Mouse (Mus musculus): ENCODE data around the gene Klhl3. TPM values are rescaled to one million over a fixed set of nuclear protein-coding genes. Genes with fewer than 3 reads are reported as not detected.

The Klhl3 gene
- polyA plus RNA-seq, 1 experiment from 2014 or later, result 13.2 TPM

GRCm38 (mm10) chr13:58127766-58128361, 14.5 kb upstream of the Klhl3 start:
- ATAC-seq, result peak; percentile 48
- H3K4me1 ChIP-seq (ENCODE audit: control insufficient read depth, insufficient read depth, low read depth, low read length), result peaks cover 20% of the 10 kb centered on the region
- WGBS, result under 1% methylated on average over 73 of the region's 81 CpGs
- no peaks in the 10 kb centered on the region for H3K9me3 ChIP-seq (ENCODE audit: control insufficient read depth, low read length)
- peak overlapping the region; percentile 84 for H3K4me2 ChIP-seq (ENCODE audit: low read length)
- peak overlapping the region; percentile 100 for H3K9ac ChIP-seq (ENCODE audit: low read depth, low read length)
- peak overlapping the region; percentile 92 for H3K4me3 ChIP-seq (ENCODE audit: low read length)
- H3K27ac ChIP-seq (ENCODE audit: low read depth, low read length), result peak overlapping the region; percentile 100
- peaks cover 2% of the 10 kb centered on the region; the same call in 1 of the 2 replicates for H3K36me3 ChIP-seq (ENCODE audit: control insufficient read depth, insufficient read depth, low read length)
- H3K27me3 ChIP-seq (replicated peaks; ENCODE audit: control insufficient read depth, insufficient read depth, low read length), result no peaks in the 10 kb centered on the region

GRCm38 (mm10) chr13:58126862-58127765, 13.7 kb upstream of the Klhl3 start:
- peak overlapping the region; percentile 100 for H3K27ac ChIP-seq (ENCODE audit: low read depth, low read length)
- no peaks in the 10 kb centered on the region for H3K9me3 ChIP-seq (ENCODE audit: control insufficient read depth, low read length)
- peaks cover 20% of the 10 kb centered on the region for H3K4me1 ChIP-seq (ENCODE audit: control insufficient read depth, insufficient read depth, low read depth, low read length)
- no peak for ATAC-seq
- H3K4me2 ChIP-seq (ENCODE audit: low read length), result peak overlapping the region; percentile 84
- under 1% methylated on average over 43 of the region's 92 CpGs for WGBS
- H3K36me3 ChIP-seq (ENCODE audit: control insufficient read depth, insufficient read depth, low read length), result peaks cover 2% of the 10 kb centered on the region; the same call in 1 of the 2 replicates
- H3K4me3 ChIP-seq (ENCODE audit: low read length), result peak overlapping the region; percentile 92
- H3K27me3 ChIP-seq (replicated peaks; ENCODE audit: control insufficient read depth, insufficient read depth, low read length), result no peaks in the 10 kb centered on the region
- peak overlapping the region; percentile 100 for H3K9ac ChIP-seq (ENCODE audit: low read depth, low read length)

- ATAC-seq, result no peak
- H3K27me3 ChIP-seq (replicated peaks; ENCODE audit: control insufficient read depth, insufficient read depth, low read length), result no peaks in the 10 kb centered on the region
- peak overlapping the region; percentile 29; the same call in 1 of the 2 replicates for H3K9ac ChIP-seq (ENCODE audit: low read depth, low read length)
- H3K36me3 ChIP-seq (ENCODE audit: control insufficient read depth, insufficient read depth, low read length), result peaks cover 2% of the 10 kb centered on the region; the same call in 1 of the 2 replicates
- 31% methylated on average over 7 of the region's 7 CpGs for WGBS
- H3K4me1 ChIP-seq (ENCODE audit: control insufficient read depth, insufficient read depth, low read depth, low read length), result peaks cover 20% of the 10 kb centered on the region
- H3K4me3 ChIP-seq (ENCODE audit: low read length), result peak overlapping the region; percentile 30
- H3K27ac ChIP-seq (ENCODE audit: low read depth, low read length), result no peak overlapping the region
- H3K4me2 ChIP-seq (ENCODE audit: low read length), result peak overlapping the region; percentile 84
- H3K9me3 ChIP-seq (ENCODE audit: control insufficient read depth, low read length), result no peaks in the 10 kb centered on the region
Measured at GRCm38 (mm10) chr13:58126126-58126525, 12.7 kb upstream of the Klhl3 start.

DNA sequence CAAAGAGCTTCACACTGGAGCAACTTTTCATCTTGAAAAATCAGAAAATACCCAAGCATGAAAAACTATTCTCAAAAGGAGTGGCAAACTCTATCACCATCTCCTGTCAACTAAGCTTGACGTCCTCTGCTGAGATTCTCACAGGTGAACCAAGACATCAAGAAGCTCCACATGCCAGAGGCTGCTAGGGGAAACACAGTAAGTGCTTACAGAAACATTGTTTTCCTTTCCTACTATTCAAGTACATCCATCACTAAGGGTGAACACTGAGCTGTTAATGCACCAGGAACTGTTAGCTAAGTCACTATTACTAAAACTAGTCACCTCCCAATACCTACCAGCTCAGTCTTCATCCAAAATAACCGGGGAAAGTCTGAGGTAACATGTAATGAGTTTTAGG, 11.6 kb upstream of the Klhl3 start:
- Histone ChIP-seq H3K27ac (ENCODE audit: low read depth, low read length) (no peak overlapping the region), H3K4me3 (ENCODE audit: low read length) (no peak overlapping the region), H3K9ac (ENCODE audit: low read depth, low read length) (no peak overlapping the region), H3K4me2 (ENCODE audit: low read length) (no peak overlapping the region), H3K9me3 (ENCODE audit: control insufficient read depth, low read length) (no peaks in the 10 kb centered on the region), H3K27me3 (replicated peaks; ENCODE audit: control insufficient read depth, insufficient read depth, low read length) (no peaks in the 10 kb centered on the region), H3K36me3 (ENCODE audit: control insufficient read depth, insufficient read depth, low read length) (peaks cover 2% of the 10 kb centered on the region; the same call in 1 of the 2 replicates), H3K4me1 (ENCODE audit: control insufficient read depth, insufficient read depth, low read depth, low read length) (peaks cover 18% of the 10 kb centered on the region)
- 56% methylated on average over 2 of the region's 2 CpGs for WGBS
- ATAC-seq, result no peak

DNA sequence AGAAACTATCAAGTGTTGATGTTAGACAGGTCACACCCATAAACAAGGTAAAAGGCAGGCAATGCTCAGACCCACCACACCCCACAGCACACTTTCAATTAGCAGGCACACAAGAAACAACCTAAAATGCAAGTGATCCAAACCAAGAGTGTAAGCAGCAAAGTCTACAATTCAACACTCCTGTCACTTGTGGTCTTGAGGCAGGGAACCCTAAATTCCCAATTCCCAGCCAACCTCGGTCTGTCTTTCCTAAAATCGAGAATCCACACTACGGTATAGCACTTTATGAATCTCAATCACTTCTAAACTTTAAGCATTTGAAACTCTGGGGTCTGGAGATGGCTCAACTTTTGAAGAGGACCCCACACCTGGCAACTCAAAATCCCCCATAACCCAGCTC, 10.9 kb upstream of the Klhl3 start:
- no peak for ATAC-seq
- Histone ChIP-seq H3K27ac (ENCODE audit: low read depth, low read length) (no peak overlapping the region), H3K4me2 (ENCODE audit: low read length) (no peak overlapping the region), H3K9me3 (ENCODE audit: control insufficient read depth, low read length) (no peaks in the 10 kb centered on the region), H3K27me3 (replicated peaks; ENCODE audit: control insufficient read depth, insufficient read depth, low read length) (no peaks in the 10 kb centered on the region), H3K9ac (ENCODE audit: low read depth, low read length) (no peak overlapping the region), H3K4me3 (ENCODE audit: low read length) (no peak overlapping the region), H3K4me1 (ENCODE audit: control insufficient read depth, insufficient read depth, low read depth, low read length) (peaks cover 13% of the 10 kb centered on the region), H3K36me3 (ENCODE audit: control insufficient read depth, insufficient read depth, low read length) (peaks cover 2% of the 10 kb centered on the region; the same call in 1 of the 2 replicates)
- 80% methylated on average over 3 of the region's 3 CpGs for WGBS

DNA sequence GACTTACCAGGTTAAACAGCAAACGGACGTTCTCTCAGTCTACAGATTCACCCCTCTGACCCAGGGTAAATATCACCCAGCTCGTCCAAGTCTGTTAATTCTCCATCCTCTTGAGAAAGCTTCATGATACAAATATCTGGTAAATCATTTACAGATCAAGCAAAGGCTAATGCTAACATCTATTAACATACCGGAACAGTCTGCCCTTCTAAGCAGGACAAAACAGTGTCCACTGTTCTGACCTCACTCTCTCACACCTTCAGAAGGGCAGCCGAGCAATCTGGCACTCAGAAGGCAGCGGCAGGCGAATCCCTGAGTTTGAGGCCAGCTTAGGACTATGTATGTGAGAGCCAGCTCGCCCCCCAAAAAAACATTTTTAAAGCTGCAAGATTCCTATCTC, 10.0 kb upstream of the Klhl3 start:
- Histone ChIP-seq H3K36me3 (ENCODE audit: control insufficient read depth, insufficient read depth, low read length) (peaks cover 2% of the 10 kb centered on the region; the same call in 1 of the 2 replicates), H3K4me2 (ENCODE audit: low read length) (no peak overlapping the region), H3K9me3 (ENCODE audit: control insufficient read depth, low read length) (no peaks in the 10 kb centered on the region), H3K27me3 (replicated peaks; ENCODE audit: control insufficient read depth, insufficient read depth, low read length) (no peaks in the 10 kb centered on the region), H3K4me3 (ENCODE audit: low read length) (no peak overlapping the region), H3K4me1 (ENCODE audit: control insufficient read depth, insufficient read depth, low read depth, low read length) (peaks cover 13% of the 10 kb centered on the region), H3K27ac (ENCODE audit: low read depth, low read length) (no peak overlapping the region), H3K9ac (ENCODE audit: low read depth, low read length) (no peak overlapping the region)
- no peak for ATAC-seq
- 56% methylated on average over 8 of the region's 8 CpGs for WGBS

DNA sequence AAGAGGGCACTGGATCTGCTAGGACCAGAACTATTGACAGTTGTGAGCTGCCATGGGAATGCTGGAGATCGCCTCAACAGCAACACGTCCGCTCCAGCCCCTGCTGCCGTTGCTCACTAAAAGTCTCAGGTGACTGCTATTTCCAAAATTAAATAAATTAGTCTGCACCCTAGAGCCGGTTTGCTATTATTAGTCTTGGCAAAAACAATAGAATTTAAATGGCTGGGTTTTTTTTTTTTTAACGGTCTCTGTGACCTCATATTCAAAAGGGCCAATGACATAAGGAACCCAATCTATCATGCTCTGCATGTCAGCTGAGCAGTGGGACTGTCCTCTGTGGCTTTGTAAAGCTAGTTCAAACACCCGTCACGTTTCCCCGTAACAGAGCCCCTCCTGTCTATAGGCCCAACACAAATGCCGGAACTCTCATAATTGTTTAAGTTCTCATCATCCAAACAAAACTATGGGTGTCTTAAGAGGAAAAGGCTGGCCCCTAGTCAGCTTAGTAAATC, 9.4 kb upstream of the Klhl3 start:
- H3K4me2 ChIP-seq (ENCODE audit: low read length), result no peak overlapping the region
- no peak for ATAC-seq
- H3K9me3 ChIP-seq (ENCODE audit: control insufficient read depth, low read length), result no peaks in the 10 kb centered on the region
- H3K4me3 ChIP-seq (ENCODE audit: low read length), result no peak overlapping the region
- H3K9ac ChIP-seq (ENCODE audit: low read depth, low read length), result no peak overlapping the region
- H3K27ac ChIP-seq (ENCODE audit: low read depth, low read length), result no peak overlapping the region
- WGBS, result 30% methylated on average over 10 of the region's 10 CpGs
- H3K27me3 ChIP-seq (replicated peaks; ENCODE audit: control insufficient read depth, insufficient read depth, low read length), result no peaks in the 10 kb centered on the region
- H3K4me1 ChIP-seq (ENCODE audit: control insufficient read depth, insufficient read depth, low read depth, low read length), result peaks cover 13% of the 10 kb centered on the region
- peaks cover 2% of the 10 kb centered on the region; the same call in 1 of the 2 replicates for H3K36me3 ChIP-seq (ENCODE audit: control insufficient read depth, insufficient read depth, low read length)

DNA sequence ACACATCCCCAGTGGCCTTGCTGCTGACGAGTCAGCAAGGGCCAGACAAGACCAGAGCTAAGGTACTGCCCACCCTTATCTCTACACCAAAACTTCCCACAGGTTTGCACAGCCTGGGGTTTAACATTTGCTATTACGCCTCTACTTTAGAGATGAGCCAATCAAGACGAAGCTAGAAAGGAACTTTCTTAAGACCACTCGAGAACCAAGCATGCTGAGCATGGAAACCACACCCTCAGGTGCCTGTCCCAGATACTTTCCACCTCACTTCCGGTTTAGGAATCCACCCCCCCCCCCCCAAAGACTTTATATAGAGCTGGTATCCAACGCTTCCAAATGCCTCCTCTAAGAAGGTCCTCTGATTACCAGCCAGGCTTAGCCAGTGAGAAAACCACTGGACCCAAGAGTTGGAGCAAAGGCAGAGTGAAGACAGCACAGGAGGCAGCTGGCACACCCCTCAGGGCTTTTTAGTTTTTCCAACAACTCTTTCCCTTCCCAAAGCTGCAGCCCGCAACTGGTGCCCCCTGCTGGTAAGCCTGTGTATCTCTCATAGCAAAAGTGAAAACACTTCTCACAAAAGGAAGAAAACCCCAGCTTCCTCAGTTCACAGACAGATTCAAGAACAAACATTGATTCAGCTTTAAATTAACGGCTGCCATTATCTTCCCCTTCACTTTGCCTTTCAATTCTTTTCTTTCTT, 4.1 kb upstream of the Klhl3 start:
- Histone ChIP-seq H3K4me1 (ENCODE audit: control insufficient read depth, insufficient read depth, low read depth, low read length) (peaks cover 3% of the 10 kb centered on the region), H3K27me3 (replicated peaks; ENCODE audit: control insufficient read depth, insufficient read depth, low read length) (no peaks in the 10 kb centered on the region), H3K4me3 (ENCODE audit: low read length) (no peak overlapping the region), H3K36me3 (ENCODE audit: control insufficient read depth, insufficient read depth, low read length) (no peaks in the 10 kb centered on the region), H3K9ac (ENCODE audit: low read depth, low read length) (no peak overlapping the region), H3K4me2 (ENCODE audit: low read length) (no peak overlapping the region), H3K9me3 (ENCODE audit: control insufficient read depth, low read length) (no peaks in the 10 kb centered on the region), H3K27ac (ENCODE audit: low read depth, low read length) (no peak overlapping the region)
- no peak for ATAC-seq
- 66% methylated on average over 8 of the region's 8 CpGs for WGBS

Measured in hindbrain, embryonic 16.5 days (tissue).